Mouse (Mus musculus) thymus, adult 2 months (tissue): ENCODE data around the gene Tmem74b.

Source experiments
- CTCF ChIP-seq: fragments of 200-500 bp; IDR thresholded peaks from 2 replicates; pipeline ENCODE4 v1.5.1; 2012; ENCODE audit warnings: mild to moderate bottlenecking, control low read depth, low read length, moderate library complexity, borderline replicate concordance; ENCODE audit not compliant: control insufficient read depth, poor library complexity, insufficient read depth; ENCODE audit errors: extremely low read depth
- POLR2A ChIP-seq: fragments of 200-500 bp; IDR thresholded peaks from 2 replicates; pipeline ENCODE4 v1.6.1; 2012; ENCODE audit warnings: mild to moderate bottlenecking, low read length, control low read depth, moderate library complexity; ENCODE audit not compliant: control insufficient read depth, poor library complexity, insufficient read depth; ENCODE audit errors: extremely low read depth

- TF ChIP-seq CTCF (no peak), POLR2A (no peak)
Measured at GRCm38 (mm10) chr2:151756277-151757061, 54.7 kb downstream of the Tmem74b start.
